Mouse (Mus musculus) C2C12 (cell line): ENCODE measurements around the gene Ensa. TPM values are rescaled to one million over a fixed set of nuclear protein-coding genes. Genes with fewer than 3 reads are reported as not detected.
A peak's percentile ranks its signal among the peaks of the same experiment; 100 is the strongest.

Experiments
- H3K27me3 ChIP-seq: one replicate; pipeline ENCODE4 v1.6.1; 2011; ENCODE audit not compliant: control insufficient read depth, insufficient read depth, insufficient read length
- H3K36me3 ChIP-seq: one replicate; pipeline ENCODE4 v1.6.1; 2011; ENCODE audit not compliant: control insufficient read depth, insufficient read depth
- H3K4me3 ChIP-seq: one replicate; pipeline ENCODE4 v1.5.1; 2011; ENCODE audit warnings: mild to moderate bottlenecking, control low read depth; ENCODE audit not compliant: poor library complexity, insufficient read depth, severe bottlenecking
- H3K79me2 ChIP-seq: one replicate; pipeline ENCODE4 v1.6.1; 2011; ENCODE audit not compliant: control insufficient read depth, insufficient read depth
- H3K79me3 ChIP-seq: one replicate; pipeline ENCODE4 v1.6.1; 2011; ENCODE audit warnings: low read depth, control low read depth
- H3ac ChIP-seq: one replicate; pipeline ENCODE3; 2011; ENCODE audit warnings: low read depth; ENCODE audit not compliant: control insufficient read depth, insufficient read length
- CEBPB ChIP-seq: IDR thresholded peaks from one replicate; pipeline ENCODE4 v1.6.1; 2011; ENCODE audit warnings: low read depth, mild to moderate bottlenecking, control low read depth, moderate library complexity
- CTCF ChIP-seq: IDR thresholded peaks from one replicate; pipeline ENCODE4 v1.5.1; 2011; ENCODE audit not compliant: control insufficient read depth, insufficient read depth, insufficient read length
- FOSL1 ChIP-seq: IDR thresholded peaks from one replicate; pipeline ENCODE4 v1.8.0; 2011; ENCODE audit warnings: mild to moderate bottlenecking, low read length; ENCODE audit not compliant: poor library complexity, insufficient read depth, severe bottlenecking
- MAX ChIP-seq: IDR thresholded peaks from one replicate; pipeline ENCODE4 v1.6.1; 2011; ENCODE audit warnings: mild to moderate bottlenecking, control low read depth
- MYOD1 ChIP-seq: IDR thresholded peaks from one replicate; pipeline ENCODE4 v1.6.1; 2011; ENCODE audit warnings: low read depth; ENCODE audit not compliant: control insufficient read depth, insufficient read length
- MYOG ChIP-seq: IDR thresholded peaks from one replicate; pipeline ENCODE4 v1.6.1; 2011; ENCODE audit not compliant: control insufficient read depth, insufficient read length; ENCODE audit errors: extremely low read depth
- USF1 ChIP-seq: IDR thresholded peaks from one replicate; pipeline ENCODE4 v1.6.1; 2011; ENCODE audit warnings: low read depth, mild to moderate bottlenecking, control low read depth, moderate library complexity
- polyA plus RNA-seq: library from polyadenylated mRNA; unstranded; fragments of >200 nt; fragmentation: generic; extraction: Trizol; gene quantifications from one replicate; pipeline ENCODE4 v1.2.1, GENCODE M21; 2012; ENCODE audit warnings: missing spikeins

Gene Ensa
- polyA plus RNA-seq, 1 experiment = 42.0 TPM

DNA sequence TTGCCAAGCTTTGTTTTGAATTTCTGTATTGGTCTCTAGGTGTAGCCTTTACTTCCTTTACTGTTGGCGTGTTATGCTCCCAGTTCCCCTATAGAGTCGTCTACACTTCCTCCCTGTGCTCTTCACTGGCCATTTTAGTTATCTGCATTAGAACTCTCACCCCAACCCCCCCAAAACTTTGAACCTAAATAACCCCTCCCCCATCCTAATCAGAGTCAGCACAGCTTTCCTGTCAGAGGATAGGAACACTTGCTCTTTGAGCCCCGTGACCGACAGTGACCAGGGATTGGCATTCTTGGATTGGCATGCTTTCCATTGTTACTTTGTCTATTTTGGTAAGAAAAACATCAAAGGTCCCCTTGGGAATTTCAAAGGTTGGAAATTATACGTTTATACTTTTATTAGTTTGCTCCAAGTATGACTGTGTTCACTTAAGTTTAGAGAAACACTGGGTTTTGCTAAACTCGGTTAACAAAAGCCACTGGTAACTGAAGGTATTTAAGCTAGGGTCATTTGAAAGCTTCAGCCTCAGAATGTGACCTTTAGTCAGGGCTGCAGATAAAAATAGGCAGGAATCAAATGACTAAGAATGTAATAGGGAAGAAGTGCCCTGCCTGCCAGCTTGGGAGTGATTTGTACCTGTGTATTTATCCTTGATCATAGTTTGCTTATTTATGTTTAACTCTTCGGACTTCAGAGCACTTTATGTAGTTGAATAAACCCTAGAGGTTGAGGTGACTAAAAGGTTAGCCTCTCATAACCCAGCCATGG is 37.3 kb downstream of the Ensa start:
- no peak for TF ChIP-seq CTCF
- peak overlapping the region; percentile 18 for H3ac ChIP-seq
- peaks cover 51% of the 10 kb centered on the region for H3K36me3 ChIP-seq
- H3K4me3 ChIP-seq = no peak overlapping the region
- peaks cover 70% of the 10 kb centered on the region for H3K79me3 ChIP-seq
- H3K27me3 ChIP-seq = no peaks in the 10 kb centered on the region
- H3K79me2 ChIP-seq = peaks cover 98% of the 10 kb centered on the region

DNA sequence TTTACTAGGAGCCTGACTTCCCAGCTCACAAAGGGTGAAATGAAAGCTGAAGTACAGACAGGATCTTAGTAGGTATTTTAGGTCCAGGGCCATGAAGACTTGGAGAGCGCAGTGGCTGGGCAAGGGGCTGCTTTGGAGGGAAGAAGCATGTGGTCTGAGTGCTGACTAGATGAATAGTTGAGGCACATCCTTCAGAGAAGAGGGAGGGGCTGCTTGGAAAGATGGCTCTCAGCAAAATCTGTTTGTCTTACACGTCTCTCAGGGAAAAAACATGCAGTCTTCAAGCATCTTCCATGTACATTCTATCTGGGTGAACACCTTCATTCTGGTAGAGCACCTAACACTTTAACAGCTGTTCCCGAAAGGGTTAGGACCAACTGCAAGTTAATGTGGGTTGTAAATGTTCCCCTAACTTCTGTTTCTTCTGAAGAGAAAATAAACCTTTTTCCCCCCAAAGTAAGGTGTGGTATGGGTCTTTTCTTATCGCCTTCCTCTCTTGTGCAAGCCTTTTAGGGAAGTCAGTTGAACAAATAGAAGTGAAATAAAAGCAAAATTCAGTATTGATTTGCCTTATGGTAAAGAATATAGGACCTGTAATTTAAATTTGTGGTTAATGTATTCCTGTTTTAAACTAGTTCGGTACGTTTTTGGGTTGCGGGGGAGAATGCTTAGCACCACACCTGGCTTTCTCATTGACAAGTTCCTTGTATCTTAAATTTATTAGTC is 38.1 kb downstream of the Ensa start:
- Histone ChIP-seq H3ac (peak overlapping the region; percentile 7), H3K36me3 (peaks cover 51% of the 10 kb centered on the region), H3K27me3 (no peaks in the 10 kb centered on the region), H3K4me3 (no peak overlapping the region), H3K79me2 (peaks cover 98% of the 10 kb centered on the region), H3K79me3 (peaks cover 73% of the 10 kb centered on the region)
- TF ChIP-seq CTCF (no peak), MYOG (no peak), MAX (no peak), USF1 (no peak), FOSL1 (no peak)

DNA sequence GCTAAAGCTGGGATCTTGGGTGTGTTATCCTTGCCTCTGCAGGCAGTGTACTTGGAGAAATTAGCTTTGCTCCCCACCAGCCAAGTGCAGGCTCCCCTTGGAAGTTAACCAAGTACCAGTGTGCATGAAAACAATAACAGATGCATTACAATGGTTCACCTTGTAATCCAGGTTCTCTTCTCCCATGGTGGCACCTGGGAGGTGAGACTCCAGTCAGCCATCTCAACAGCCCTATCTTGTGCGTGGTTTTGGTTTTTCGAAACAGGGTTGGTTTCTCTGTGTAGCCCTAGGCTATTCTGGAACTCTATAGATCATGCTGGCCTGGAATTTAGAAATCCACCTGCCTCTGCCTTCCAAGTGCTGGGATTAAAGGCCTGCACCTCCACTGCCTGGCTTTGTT is 38.7 kb downstream of the Ensa start:
- TF ChIP-seq MYOD1 = no peak
- H3K4me3 ChIP-seq = no peak overlapping the region
- no peak overlapping the region for H3ac ChIP-seq
- H3K79me3 ChIP-seq = peaks cover 76% of the 10 kb centered on the region
- H3K36me3 ChIP-seq = peaks cover 51% of the 10 kb centered on the region
- H3K27me3 ChIP-seq = no peaks in the 10 kb centered on the region
- H3K79me2 ChIP-seq = peaks cover 98% of the 10 kb centered on the region

DNA sequence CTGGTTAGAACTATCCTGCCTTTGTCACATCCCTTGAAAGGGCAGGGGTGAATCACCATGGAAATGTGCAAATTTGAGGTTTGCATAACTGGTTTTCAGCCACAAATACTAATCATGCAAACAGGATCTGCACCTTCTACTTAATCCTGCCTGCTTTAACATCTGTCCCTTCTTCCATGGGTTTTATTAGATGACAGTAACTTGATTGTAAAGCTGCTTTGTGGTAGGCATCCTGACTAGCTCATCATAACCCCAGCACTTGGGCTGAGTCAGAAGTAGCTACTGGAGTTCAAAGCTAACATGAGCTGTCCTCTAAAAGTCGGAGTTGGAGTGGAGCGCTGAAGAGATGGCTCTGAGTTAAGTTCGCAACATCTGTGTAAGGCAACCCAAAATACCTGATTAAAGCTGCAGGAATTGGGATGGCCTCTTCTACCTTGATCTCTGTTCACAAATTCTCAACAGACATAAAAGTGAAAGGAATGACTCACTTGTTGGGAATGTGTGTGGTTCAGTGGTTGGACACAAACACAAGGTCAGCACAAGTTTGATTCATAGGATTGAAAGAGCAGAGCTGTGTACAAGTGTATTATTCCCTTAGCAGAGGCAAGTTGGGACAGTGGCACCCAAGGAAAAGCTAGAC is 39.3 kb downstream of the Ensa start:
- peaks cover 57% of the 10 kb centered on the region for H3K36me3 ChIP-seq
- H3K79me2 ChIP-seq = peaks cover 98% of the 10 kb centered on the region
- H3K4me3 ChIP-seq = no peak overlapping the region
- peaks cover 80% of the 10 kb centered on the region for H3K79me3 ChIP-seq
- no peaks in the 10 kb centered on the region for H3K27me3 ChIP-seq
- TF ChIP-seq USF1 (no peak), FOSL1 (peak; percentile 55), MYOD1 (peak; percentile 43)
- H3ac ChIP-seq = no peak overlapping the region

DNA sequence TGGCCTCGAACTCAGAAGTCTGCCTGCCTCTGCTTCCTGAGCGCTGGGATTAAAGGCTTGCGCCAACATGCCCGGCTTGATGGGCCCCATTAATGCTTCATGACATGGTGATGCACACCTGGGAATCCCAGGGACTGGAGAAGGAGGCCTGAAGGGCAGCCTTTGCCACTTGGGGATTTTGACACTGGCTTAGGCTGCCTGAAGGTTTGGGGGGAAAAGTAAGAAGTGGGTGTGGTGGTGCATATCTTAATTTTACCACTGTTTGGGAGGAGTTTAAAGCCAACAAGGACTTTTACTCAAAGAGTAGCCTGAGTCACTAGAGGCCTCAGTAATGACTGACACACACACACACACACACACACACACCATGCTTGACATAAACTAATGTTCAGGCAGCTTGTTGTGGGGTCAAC is 40.2 kb downstream of the Ensa start:
- TF ChIP-seq USF1 = no peak
- TF ChIP-seq MYOG = no peak
- TF ChIP-seq MYOD1 = no peak
- no peak for TF ChIP-seq CTCF
- no peak for TF ChIP-seq CEBPB
- no peak for TF ChIP-seq MAX
- TF ChIP-seq FOSL1 = no peak

DNA sequence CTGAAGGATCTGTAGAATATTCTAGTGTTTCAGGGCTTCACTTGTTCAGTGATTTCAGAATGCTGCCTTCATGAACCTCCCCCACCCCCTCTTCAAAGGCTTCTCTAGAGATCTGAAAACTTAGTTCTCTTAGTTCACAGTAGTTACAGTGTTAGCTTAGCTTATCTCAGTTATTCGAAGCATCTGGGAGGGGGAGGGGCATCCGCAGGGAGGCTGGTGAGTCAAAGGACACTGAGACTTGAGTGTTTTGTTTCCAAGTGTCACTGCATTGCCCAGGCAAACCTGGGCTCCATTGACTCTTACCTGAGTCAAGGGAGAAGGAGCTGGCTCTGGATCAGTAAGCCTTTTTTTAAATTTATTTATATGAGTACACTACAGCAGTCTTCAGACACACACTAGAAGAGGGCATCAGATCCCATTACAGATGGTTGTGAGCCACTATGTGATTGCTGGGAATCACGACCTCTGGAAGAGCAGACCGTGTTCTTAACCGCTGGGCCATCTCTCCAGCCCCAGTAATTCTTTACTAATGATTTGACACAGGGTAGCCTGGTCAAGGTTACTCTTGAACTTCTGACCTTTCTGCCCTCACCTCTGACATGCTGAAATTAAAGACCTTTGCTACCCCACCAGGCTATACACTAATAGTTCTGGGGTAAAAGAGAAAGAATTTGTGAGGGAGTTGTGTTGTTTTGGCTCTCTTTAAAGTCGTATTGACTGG is 41.5 kb downstream of the Ensa start:
- H3K79me3 ChIP-seq = peaks cover 78% of the 10 kb centered on the region
- TF ChIP-seq CTCF (no peak), MYOG (no peak), CEBPB (no peak), MAX (no peak)

More for the DNA sequence above, 40.2 kb downstream of the Ensa start:
- Histone ChIP-seq H3K36me3 (peaks cover 54% of the 10 kb centered on the region), H3K27me3 (no peaks in the 10 kb centered on the region), H3K4me3 (no peak overlapping the region), H3K79me2 (peaks cover 98% of the 10 kb centered on the region), H3K79me3 (peaks cover 81% of the 10 kb centered on the region), H3ac (no peak overlapping the region)

More for the DNA sequence above, 41.5 kb downstream of the Ensa start:
- Histone ChIP-seq H3K36me3 (peaks cover 41% of the 10 kb centered on the region), H3K4me3 (no peak overlapping the region), H3ac (no peak overlapping the region), H3K27me3 (no peaks in the 10 kb centered on the region), H3K79me2 (peaks cover 98% of the 10 kb centered on the region)
